Mouse (Mus musculus) central nervous system, embryonic 18 days (tissue): Measurements from ENCODE around the gene Kras. TPM values are rescaled to one million over a fixed set of nuclear protein-coding genes. Genes with fewer than 3 reads are reported as not detected.

Experiments
- polyA plus RNA-seq: library from polyadenylated mRNA; depleted of rRNA; stranded (reverse); fragments of >200 nt; gene quantifications from 2 replicates; pipeline ENCODE4 v1.2.3, GENCODE M21; 2012; rRNA removed

Kras gene
- 55.3 and 56.9 TPM in 2 replicates for polyA plus RNA-seq

DNA sequence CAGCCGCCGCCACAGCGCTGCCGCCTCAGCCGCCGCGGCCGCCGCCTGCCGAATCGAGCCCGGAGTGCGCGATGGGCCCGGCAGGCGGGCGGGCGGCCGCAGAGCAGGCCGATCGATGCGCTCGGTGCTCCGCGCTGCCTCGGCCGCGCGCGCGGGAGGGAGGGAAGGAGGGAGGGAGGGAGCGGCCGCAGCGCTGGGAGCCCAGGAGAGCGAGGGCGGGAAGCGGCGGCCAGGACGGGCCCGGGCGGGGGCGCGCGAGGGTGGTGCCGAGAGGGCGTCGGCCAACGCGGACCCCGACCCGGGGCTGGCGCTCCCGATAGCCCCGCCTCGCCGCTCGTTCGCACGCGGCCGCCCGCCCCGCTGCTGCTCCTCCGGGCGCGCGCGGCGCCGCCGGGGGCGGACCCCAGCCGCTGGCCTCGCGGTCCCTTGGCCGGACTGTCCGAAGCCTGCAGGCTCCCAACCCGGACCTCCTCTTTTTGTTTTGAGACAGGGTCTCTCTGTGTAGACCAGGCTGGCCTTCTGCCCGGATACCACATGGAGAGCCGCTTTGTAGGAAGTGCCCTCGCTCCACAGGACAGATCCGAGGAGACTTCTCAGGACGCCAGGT lies at the start of gene Kras:
Kras (minus strand) TSS at position 55 of the 607 bp plus-strand sequence.

DNA sequence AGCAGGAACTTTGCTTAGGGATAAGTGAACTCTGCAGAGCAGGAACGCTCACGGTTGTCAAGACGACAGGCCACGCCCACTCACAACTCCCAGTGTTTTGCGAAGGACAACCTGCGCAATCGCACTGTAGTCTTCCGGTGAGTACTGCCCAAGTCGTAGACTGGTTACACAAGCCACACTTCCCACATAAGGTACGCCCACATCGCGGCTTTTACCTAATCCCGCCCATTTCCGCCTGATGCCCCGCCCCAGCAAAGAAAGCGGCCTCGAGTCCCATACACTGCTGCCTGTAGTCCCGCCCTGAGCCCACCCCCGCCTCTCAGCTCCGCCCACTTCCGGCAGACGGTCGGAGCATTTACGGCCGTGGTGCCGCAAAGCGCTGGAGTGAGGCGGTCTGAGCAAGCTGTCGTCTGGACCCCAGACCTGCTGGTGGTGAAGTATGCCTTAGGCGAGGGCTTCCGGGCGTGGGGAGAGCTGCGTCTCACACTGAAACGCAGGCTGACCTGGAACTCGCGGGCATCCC lies 39.2 kb downstream of the Kras start, which contains the start of the genes Casc1 and Etfrf1:
Casc1 (minus strand) TSS at position 190 of the 523 bp plus-strand sequence.
Etfrf1 (plus strand) TSS at position 319 of the 523 bp plus-strand sequence.

Other genes with a start within 250 kb of the Kras start
- gene Bcat1, start 174.1 kb downstream of the Kras start, polyA plus RNA-seq, result 17.6 and 19.5 TPM in 2 replicates
- 0.83 and 1.2 TPM in 2 replicates for gene Lrmp, start 134.6 kb downstream of the Kras start, polyA plus RNA-seq
- 1.1 and 1.6 TPM in 2 replicates for gene Casc1, start 39.2 kb downstream of the Kras start, polyA plus RNA-seq
- 15.7 and 16.0 TPM in 2 replicates for gene Etfrf1, start 39.1 kb downstream of the Kras start, polyA plus RNA-seq